Mouse (Mus musculus): ENCODE measurements around the gene D10Wsu102e.
"Not testable (repeated sequence)": the region's sequence is repeated elsewhere in the genome, so short reads cannot be mapped to it uniquely, and the experiment has no call there.

DNA sequence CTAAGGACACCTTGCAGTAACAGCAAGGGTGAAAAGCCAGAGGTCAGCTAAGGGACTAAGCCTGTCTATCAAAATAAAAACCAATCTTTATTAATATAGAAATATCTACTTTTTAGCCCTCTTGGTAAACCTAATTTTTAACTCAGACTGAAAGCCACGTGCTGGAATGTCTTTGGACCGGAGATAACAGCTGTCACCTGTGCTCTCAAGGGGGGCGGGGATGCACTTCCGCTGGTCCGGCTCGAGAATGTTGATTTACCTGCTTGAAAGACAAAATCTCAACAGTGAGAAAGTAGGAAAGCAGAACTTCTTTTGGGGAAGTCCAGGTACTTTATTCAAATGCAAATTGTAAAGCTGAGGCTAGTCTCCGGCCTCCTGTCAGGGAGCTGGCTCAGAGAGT is 40.9 kb downstream of the D10Wsu102e start:
- not testable (repeated sequence) for TF ChIP-seq CEBPB (IDR thresholded peaks at IDR 0.05; ENCODE audit: low read depth); CTCF (IDR thresholded peaks at IDR 0.05; ENCODE audit: control insufficient read depth, insufficient read depth, insufficient read length); MAX (IDR thresholded peaks at IDR 0.05); USF1 (IDR thresholded peaks at IDR 0.05; ENCODE audit: low read depth); MYOD1 (IDR thresholded peaks at IDR 0.05; ENCODE audit: control insufficient read depth, insufficient read length, low read depth)

All from C2C12 (cell line).